Mouse (Mus musculus) hindbrain, embryonic 14.5 days (tissue): ENCODE measurements around the gene Gbe1. TPM values are rescaled to one million over a fixed set of nuclear protein-coding genes. Genes with fewer than 3 reads are reported as not detected.

Experiments used
- ATAC-seq: fragments of 200-750 bp; cut with Nextera tagmentation; 2 replicates; pipeline ENCODE4 v1.8.0; 2017; ENCODE audit warnings: moderate number of reproducible peaks, mild to moderate bottlenecking, moderate TSS enrichment, moderate library complexity; ENCODE audit not compliant: low FRiP score
- DNase-seq: peaks from one replicate; pipeline ENCODE4 v3.0.0-alpha.2; 2015; ENCODE audit warnings: low spot score
- H3K27ac ChIP-seq: fragments of 300-500 bp; sonication (generic); 2 replicates; pipeline ENCODE4 v1.5.1; 2014; ENCODE audit warnings: mild to moderate bottlenecking, moderate library complexity
- H3K27me3 ChIP-seq: fragments of 300-500 bp; sonication (generic); 2 replicates; pipeline ENCODE4 v1.6.1; 2014; ENCODE audit warnings: mild to moderate bottlenecking, low read length, mixed read lengths; ENCODE audit not compliant: control insufficient read depth, insufficient read depth
- H3K36me3 ChIP-seq: fragments of 300-500 bp; sonication (generic); replicated peaks from 2 replicates; pipeline ENCODE4 v1.6.1; 2014; ENCODE audit not compliant: control insufficient read depth, insufficient read depth
- H3K4me1 ChIP-seq: fragments of 300-500 bp; sonication (generic); replicated peaks from 2 replicates; pipeline ENCODE4 v1.6.1; 2014; ENCODE audit warnings: antibody characterized with exemption, low read length, mixed read lengths; ENCODE audit not compliant: control insufficient read depth, insufficient read depth
- H3K4me2 ChIP-seq: fragments of 300-500 bp; sonication (generic); replicated peaks from 2 replicates; pipeline ENCODE4 v1.6.1; 2014; ENCODE audit warnings: mild to moderate bottlenecking, moderate library complexity
- H3K4me3 ChIP-seq: fragments of 300-500 bp; sonication (generic); replicated peaks from 2 replicates; pipeline ENCODE4 v1.5.1; 2014; ENCODE audit warnings: mild to moderate bottlenecking, low read length
- H3K9ac ChIP-seq: fragments of 300-500 bp; sonication (generic); 2 replicates; pipeline ENCODE4 v1.6.1; 2014
- H3K9me3 ChIP-seq: fragments of 300-500 bp; sonication (generic); 2 replicates; pipeline ENCODE4 v1.6.1; 2016; ENCODE audit warnings: low read length; ENCODE audit not compliant: control insufficient read depth
- WGBS: fragments of 180-500 bp; shearing (Covaris S2); extraction: QIAGEN DNeasy Blood & Tissue Kit; methylation state at CpG from one replicate; pipeline ENCODE4 v1.1.7; 2014; 5-methylcytosine and 5-hydroxymethylcytosine counted together
- polyA plus RNA-seq: library from polyadenylated mRNA; unstranded; fragments of >200 nt; fragmentation: Nextera tagmentation; extraction: Ambion mirVana; gene quantifications from 2 replicates; pipeline ENCODE4 v1.2.1, GENCODE M21; 2014

The Gbe1 gene
- polyA plus RNA-seq, 1 experiment from 2014 or later, result 17.4 TPM

DNA sequence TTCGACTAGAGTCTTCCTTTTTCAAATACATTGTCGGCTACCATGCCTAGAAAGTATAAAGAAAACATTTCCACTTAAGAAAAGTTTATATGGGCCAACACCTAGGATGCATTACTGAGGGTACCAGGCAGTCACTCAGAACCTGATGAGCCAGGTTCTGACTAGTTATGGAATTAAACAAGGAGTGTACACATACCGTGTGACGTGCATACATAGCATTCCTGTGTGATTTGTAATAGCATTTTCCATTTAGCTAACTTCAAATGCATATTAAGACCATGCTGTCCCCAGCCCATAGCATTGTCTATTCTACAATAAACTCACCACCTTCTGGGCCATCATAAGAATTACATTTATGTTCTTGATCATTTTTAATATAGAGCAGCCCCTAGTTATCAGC lies 210.5 kb downstream of the Gbe1 start:
- no peaks in the 10 kb centered on the region for H3K9me3 ChIP-seq
- no peak for DNase-seq
- 93% methylated on average over 4 of the region's 4 CpGs for WGBS
- no peak for ATAC-seq
- H3K27me3 ChIP-seq, result no peaks in the 10 kb centered on the region
- H3K9ac ChIP-seq, result no peak overlapping the region
- H3K36me3 ChIP-seq, result no peaks in the 10 kb centered on the region
- no peaks in the 10 kb centered on the region for H3K4me1 ChIP-seq
- no peak overlapping the region for H3K4me2 ChIP-seq
- H3K4me3 ChIP-seq, result no peak overlapping the region
- no peak overlapping the region for H3K27ac ChIP-seq

DNA sequence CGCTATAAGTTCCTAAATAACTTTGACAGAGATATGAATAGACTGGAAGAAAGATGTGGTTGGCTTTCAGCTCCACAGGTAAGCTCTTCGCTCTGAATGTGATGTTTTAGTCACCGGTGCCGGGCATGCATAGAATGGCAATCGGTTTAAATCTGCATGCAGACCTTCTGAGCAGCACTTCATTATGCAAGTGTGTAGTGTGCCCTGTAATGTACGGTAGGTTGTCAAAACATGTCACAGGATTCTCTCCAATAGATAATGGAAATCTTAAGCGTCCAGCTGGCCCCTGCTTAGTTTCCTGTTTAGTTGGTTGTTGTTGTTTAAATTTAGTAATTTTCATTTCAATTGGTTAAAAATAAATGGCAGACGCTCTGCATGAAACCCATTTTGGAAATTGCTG lies 213.5 kb downstream of the Gbe1 start:
- Histone ChIP-seq H3K27me3 (no peaks in the 10 kb centered on the region), H3K36me3 (no peaks in the 10 kb centered on the region), H3K4me1 (no peaks in the 10 kb centered on the region), H3K4me3 (no peak overlapping the region), H3K27ac (no peak overlapping the region), H3K9ac (no peak overlapping the region), H3K9me3 (no peaks in the 10 kb centered on the region), H3K4me2 (no peak overlapping the region)
- DNase-seq (no peak), ATAC-seq (no peak)
- 88% methylated on average over 8 of the region's 8 CpGs for WGBS

DNA sequence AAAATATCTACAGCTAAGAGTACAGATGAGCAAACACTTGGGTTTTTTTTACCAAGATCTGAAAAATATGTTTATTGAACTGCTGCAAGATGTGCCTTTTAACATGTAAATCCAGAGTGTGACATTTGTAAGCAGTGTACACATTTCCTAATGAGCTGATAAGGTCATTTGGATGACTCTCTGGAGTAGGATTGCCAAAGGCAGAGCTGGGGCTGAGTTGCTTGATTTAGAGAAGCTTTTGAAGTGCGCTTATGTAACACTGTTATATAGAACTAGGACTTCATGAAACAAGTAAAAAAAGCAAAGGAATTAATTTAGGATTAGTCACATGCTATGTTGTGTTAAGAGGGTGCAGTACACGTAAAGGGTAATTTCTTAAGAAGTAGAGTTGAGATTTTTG lies 221.5 kb downstream of the Gbe1 start:
- H3K9me3 ChIP-seq, result no peaks in the 10 kb centered on the region
- H3K27me3 ChIP-seq, result no peaks in the 10 kb centered on the region
- 88% methylated on average over 2 of the region's 2 CpGs for WGBS

GRCm38 (mm10) chr16:70550835-70551234 lies 237.1 kb downstream of the Gbe1 start:
- Histone ChIP-seq H3K9me3 (no peaks in the 10 kb centered on the region), H3K9ac (no peak overlapping the region), H3K36me3 (no peaks in the 10 kb centered on the region), H3K27me3 (no peaks in the 10 kb centered on the region), H3K4me3 (no peak overlapping the region), H3K27ac (no peak overlapping the region), H3K4me1 (no peaks in the 10 kb centered on the region), H3K4me2 (no peak overlapping the region)
- no peak for DNase-seq
- WGBS, result 67% methylated on average over 3 of the region's 3 CpGs
- ATAC-seq, result no peak

More for the DNA sequence above, 221.5 kb downstream of the Gbe1 start:
- H3K4me2 ChIP-seq, result no peak overlapping the region
- no peak overlapping the region for H3K4me3 ChIP-seq
- ATAC-seq (no peak), DNase-seq (no peak)
- H3K27ac ChIP-seq, result no peak overlapping the region
- H3K9ac ChIP-seq, result no peak overlapping the region
- H3K4me1 ChIP-seq, result no peaks in the 10 kb centered on the region
- no peaks in the 10 kb centered on the region for H3K36me3 ChIP-seq

DNA sequence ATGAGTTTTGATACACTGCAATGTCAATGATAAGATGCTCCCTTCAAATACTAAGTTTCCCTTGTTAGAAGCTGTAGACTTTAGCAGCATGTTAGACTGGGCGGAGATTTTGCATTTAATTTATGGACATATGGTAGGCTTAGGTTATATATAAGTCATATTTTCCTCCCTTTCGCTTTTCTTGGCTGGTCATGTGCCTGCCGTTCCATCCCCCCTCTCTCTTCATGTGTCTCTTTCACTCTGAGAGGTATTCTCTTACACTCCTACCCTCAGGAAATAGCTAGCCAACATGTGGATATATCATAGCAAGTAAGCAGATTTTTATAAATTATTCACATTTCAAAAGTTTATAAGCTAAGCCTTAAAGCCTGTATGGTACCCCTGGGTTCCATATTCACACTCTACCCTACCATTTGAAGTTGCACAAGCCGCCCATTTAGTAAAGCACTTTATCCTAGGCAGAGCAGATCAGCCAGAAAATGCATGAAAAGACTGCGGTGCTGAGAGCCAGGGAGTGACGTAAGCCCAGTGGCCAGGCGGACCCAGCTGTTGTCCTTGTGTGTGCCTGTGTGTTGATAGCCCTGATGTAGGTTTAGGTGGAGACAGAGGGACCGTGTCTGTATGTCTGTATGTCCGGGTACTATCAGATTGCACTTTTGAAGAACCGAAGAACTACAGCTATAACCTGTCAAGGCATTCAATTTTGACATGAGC lies 248.0 kb downstream of the Gbe1 start:
- ATAC-seq, result no peak
- Histone ChIP-seq H3K9ac (no peak overlapping the region), H3K9me3 (no peaks in the 10 kb centered on the region), H3K4me1 (no peaks in the 10 kb centered on the region), H3K27ac (no peak overlapping the region), H3K4me3 (no peak overlapping the region), H3K36me3 (no peaks in the 10 kb centered on the region), H3K4me2 (no peak overlapping the region), H3K27me3 (no peaks in the 10 kb centered on the region)
- no peak for DNase-seq
- 90% methylated on average over 10 of the region's 10 CpGs for WGBS

DNA sequence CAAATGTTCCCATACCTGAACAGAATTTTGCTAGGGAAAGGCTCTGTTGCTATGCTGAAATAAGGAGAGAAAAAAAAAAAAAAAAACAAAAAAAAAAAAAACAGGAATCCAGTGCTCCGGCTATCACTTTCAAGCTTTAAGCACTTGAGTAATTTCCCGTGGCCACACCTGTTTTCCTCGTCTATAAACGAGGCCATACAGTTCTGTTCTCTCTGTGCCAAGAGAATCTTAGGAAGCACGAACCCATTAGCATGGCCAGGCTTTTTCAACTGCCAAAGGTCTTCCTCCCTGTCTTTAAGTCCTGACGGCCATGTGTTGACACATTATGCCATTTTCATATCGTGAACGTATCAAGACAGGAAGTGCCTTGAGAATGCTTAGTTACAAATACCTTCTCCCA lies 248.8 kb downstream of the Gbe1 start:
- ATAC-seq, result no peak
- no peaks in the 10 kb centered on the region for H3K27me3 ChIP-seq
- no peaks in the 10 kb centered on the region for H3K36me3 ChIP-seq
- H3K27ac ChIP-seq, result no peak overlapping the region
- DNase-seq, result no peak
- no peak overlapping the region for H3K9ac ChIP-seq
- no peak overlapping the region for H3K4me3 ChIP-seq
- H3K9me3 ChIP-seq, result no peaks in the 10 kb centered on the region
- 92% methylated on average over 8 of the region's 8 CpGs for WGBS
- H3K4me2 ChIP-seq, result no peak overlapping the region
- H3K4me1 ChIP-seq, result no peaks in the 10 kb centered on the region

DNA sequence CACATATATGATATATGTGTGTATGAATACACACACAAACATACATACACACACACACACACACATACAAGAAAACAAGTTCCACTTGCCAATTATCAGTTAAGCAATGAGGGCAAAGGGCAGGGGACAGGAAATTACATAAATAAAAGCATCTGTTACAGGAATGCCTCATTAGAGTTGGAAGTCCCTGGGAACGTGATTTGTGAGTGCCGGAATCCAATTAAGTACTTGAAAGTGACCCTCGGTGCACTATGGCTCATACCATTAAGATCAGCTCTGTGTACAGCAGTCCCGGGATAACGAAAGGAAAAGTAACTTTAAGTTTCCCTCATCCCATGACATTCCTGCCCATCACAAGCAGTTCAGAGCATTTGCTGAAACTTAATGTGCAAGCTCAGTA lies 249.7 kb downstream of the Gbe1 start:
- H3K4me3 ChIP-seq, result no peak overlapping the region
- DNase-seq (no peak), ATAC-seq (no peak)
- no peak overlapping the region for H3K27ac ChIP-seq
- WGBS, result 82% methylated on average over 5 of the region's 5 CpGs
- H3K27me3 ChIP-seq, result no peaks in the 10 kb centered on the region
- no peaks in the 10 kb centered on the region for H3K4me1 ChIP-seq
- no peak overlapping the region for H3K9ac ChIP-seq
- no peak overlapping the region for H3K4me2 ChIP-seq
- no peaks in the 10 kb centered on the region for H3K9me3 ChIP-seq
- no peaks in the 10 kb centered on the region for H3K36me3 ChIP-seq

DNA sequence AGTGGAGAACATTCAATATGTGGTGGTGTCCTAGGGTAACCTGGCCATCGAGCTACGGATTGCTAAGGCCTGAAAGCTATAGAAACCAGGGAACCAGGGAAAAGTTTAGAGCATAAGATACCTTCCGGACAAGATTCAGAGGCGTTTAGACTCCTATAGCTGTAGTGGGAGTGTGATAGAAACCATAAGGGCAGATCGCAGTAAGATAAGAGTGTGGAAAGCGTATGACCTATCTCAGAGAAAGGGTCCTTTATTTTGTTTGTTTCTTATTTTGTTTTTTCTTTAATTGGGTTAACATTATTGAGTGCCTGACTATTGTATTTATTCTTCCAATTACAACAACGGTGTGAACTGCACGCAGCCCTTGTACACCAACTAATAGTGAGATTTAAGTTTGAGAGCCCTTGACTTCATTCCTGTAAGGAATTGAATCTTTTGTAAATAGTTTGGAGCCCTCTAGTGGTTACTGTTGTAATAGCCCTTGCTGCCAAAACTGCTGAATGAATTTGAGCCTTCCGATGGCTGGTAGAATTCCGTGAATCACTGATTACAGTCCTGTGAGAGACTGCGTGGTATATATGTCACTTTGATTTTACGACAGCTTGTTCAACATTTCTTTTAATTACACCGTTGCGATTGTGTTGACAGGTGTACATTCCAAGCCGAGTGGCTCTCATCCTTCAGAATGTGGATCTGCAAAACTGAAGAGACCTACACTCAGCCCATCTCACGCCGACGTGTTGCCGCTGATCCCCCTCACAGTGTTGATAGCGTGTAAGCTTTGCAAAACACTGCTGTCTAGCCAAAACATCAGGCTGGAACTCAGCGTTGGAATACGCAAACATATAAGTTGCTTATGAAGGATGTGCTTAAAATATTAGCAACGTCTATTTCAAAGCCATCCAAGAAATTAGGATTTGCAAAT lies 254.9 kb downstream of the Gbe1 start:
- H3K9ac ChIP-seq, result no peak overlapping the region
- H3K36me3 ChIP-seq, result no peaks in the 10 kb centered on the region
- no peaks in the 10 kb centered on the region for H3K9me3 ChIP-seq
- peak; percentile 94 for DNase-seq
- ATAC-seq, result peak; percentile 57
- 61% methylated on average over 23 of the region's 23 CpGs for WGBS
- no peak overlapping the region for H3K4me3 ChIP-seq
- 0 out of 2 replicates have a peak overlapping the region, but pooled peaks have one; percentile 21 for H3K4me2 ChIP-seq
- H3K27ac ChIP-seq, result no peak overlapping the region
- no peaks in the 10 kb centered on the region for H3K27me3 ChIP-seq
- H3K4me1 ChIP-seq, result no peaks in the 10 kb centered on the region

DNA sequence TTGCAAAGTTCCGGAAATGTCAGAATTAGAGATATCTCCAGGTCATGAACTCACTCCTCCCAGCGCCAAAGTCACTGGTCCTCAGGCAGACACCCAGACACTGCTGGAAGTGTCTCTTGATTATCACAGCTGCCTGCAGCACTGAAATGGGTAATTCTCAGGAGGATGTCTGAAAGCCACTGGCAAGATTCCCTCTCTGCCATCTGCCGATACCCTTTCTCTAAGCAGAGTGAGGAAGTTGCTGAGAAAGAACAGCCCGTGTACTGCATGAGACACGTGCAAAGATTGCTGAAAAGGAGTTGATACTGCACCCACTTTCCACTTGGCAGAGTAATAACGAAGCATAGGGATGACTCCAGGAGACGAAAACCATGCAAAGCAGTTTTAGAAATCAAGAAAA lies 272.2 kb downstream of the Gbe1 start:
- no peaks in the 10 kb centered on the region for H3K36me3 ChIP-seq
- no peaks in the 10 kb centered on the region for H3K9me3 ChIP-seq
- DNase-seq, result no peak
- H3K9ac ChIP-seq, result no peak overlapping the region
- 73% methylated on average over 7 of the region's 7 CpGs for WGBS
- no peak overlapping the region for H3K4me2 ChIP-seq
- H3K27me3 ChIP-seq, result no peaks in the 10 kb centered on the region
- no peak overlapping the region for H3K27ac ChIP-seq
- no peaks in the 10 kb centered on the region for H3K4me1 ChIP-seq
- H3K4me3 ChIP-seq, result no peak overlapping the region
- no peak; the same call in 1 of the 2 replicates for ATAC-seq
